Mouse (Mus musculus): ENCODE data around the gene Dcaf5. TPM values are rescaled to one million over a fixed set of nuclear protein-coding genes. Genes with fewer than 3 reads are reported as not detected.

Dcaf5 gene
- polyA plus RNA-seq, 1 experiment from 2014 or later: 7.4 TPM

GRCm38 (mm10) chr12:80440957-80441356 is 4.6 kb upstream of the Dcaf5 start:
- 77% methylated on average over 2 of the region's 2 CpGs for WGBS
- ATAC-seq: no peak
- peak; percentile 44 for TF ChIP-seq CTCF (IDR thresholded peaks at IDR 0.05; ENCODE audit: low read depth)

GRCm38 (mm10) chr12:80437051-80437675 is 762 bp upstream of the Dcaf5 start:
- 42% methylated on average over 4 of the region's 4 CpGs for WGBS
- H3K4me1 ChIP-seq (replicated peaks; ENCODE audit: control insufficient read depth, insufficient read depth, low read length): peaks cover 12% of the 10 kb centered on the region; the same call in 1 of the 2 replicates
- TF ChIP-seq CTCF (IDR thresholded peaks at IDR 0.05; ENCODE audit: low read depth): no peak

More at GRCm38 (mm10) chr12:80440957-80441356, 4.6 kb upstream of the Dcaf5 start:
- H3K4me2 ChIP-seq (replicated peaks; ENCODE audit: low read depth): no peak overlapping the region
- no peak overlapping the region for H3K27ac ChIP-seq (ENCODE audit: low read depth, low read length)
- no peak overlapping the region for H3K4me3 ChIP-seq (ENCODE audit: low read depth, low read length)
- no peaks in the 10 kb centered on the region for H3K9me3 ChIP-seq (ENCODE audit: control insufficient read depth)
- no peaks in the 10 kb centered on the region for H3K27me3 ChIP-seq (replicated peaks; ENCODE audit: control insufficient read depth, insufficient read depth, low read length)
- H3K36me3 ChIP-seq (ENCODE audit: control insufficient read depth, insufficient read depth): no peaks in the 10 kb centered on the region
- H3K4me1 ChIP-seq (replicated peaks; ENCODE audit: control insufficient read depth, insufficient read depth, low read length): peaks cover 6% of the 10 kb centered on the region; the same call in 1 of the 2 replicates
- H3K9ac ChIP-seq (ENCODE audit: low read depth, low read length): no peak overlapping the region

GRCm38 (mm10) chr12:80435887-80436286 is 514 bp downstream of the Dcaf5 start:
- no peak for ATAC-seq
- H3K27ac ChIP-seq (ENCODE audit: low read depth, low read length): peak overlapping the region; percentile 96
- H3K4me3 ChIP-seq (ENCODE audit: low read depth, low read length): peak overlapping the region; percentile 96
- no peaks in the 10 kb centered on the region for H3K27me3 ChIP-seq (replicated peaks; ENCODE audit: control insufficient read depth, insufficient read depth, low read length)
- no peak for TF ChIP-seq CTCF (IDR thresholded peaks at IDR 0.05; ENCODE audit: low read depth)
- peaks cover 12% of the 10 kb centered on the region; the same call in 1 of the 2 replicates for H3K4me1 ChIP-seq (replicated peaks; ENCODE audit: control insufficient read depth, insufficient read depth, low read length)
- peak overlapping the region; percentile 91 for H3K9ac ChIP-seq (ENCODE audit: low read depth, low read length)
- WGBS: 0% methylated on average over 10 of the region's 10 CpGs
- peak overlapping the region; percentile 85 for H3K4me2 ChIP-seq (replicated peaks; ENCODE audit: low read depth)
- 0 out of 2 replicates have a peak, but pooled peaks cover 4% of the 10 kb centered on the region for H3K36me3 ChIP-seq (ENCODE audit: control insufficient read depth, insufficient read depth)
- H3K9me3 ChIP-seq (ENCODE audit: control insufficient read depth): no peaks in the 10 kb centered on the region

More at GRCm38 (mm10) chr12:80437051-80437675, 762 bp upstream of the Dcaf5 start:
- Histone ChIP-seq H3K4me2 (replicated peaks; ENCODE audit: low read depth) (peak overlapping the region; percentile 85), H3K27me3 (replicated peaks; ENCODE audit: control insufficient read depth, insufficient read depth, low read length) (no peaks in the 10 kb centered on the region), H3K36me3 (ENCODE audit: control insufficient read depth, insufficient read depth) (no peaks in the 10 kb centered on the region), H3K27ac (ENCODE audit: low read depth, low read length) (peak overlapping the region; percentile 96), H3K9me3 (ENCODE audit: control insufficient read depth) (no peaks in the 10 kb centered on the region), H3K9ac (ENCODE audit: low read depth, low read length) (peak overlapping the region; percentile 91), H3K4me3 (ENCODE audit: low read depth, low read length) (peak overlapping the region; percentile 96)
- no peak for ATAC-seq

- Histone ChIP-seq H3K9ac (ENCODE audit: low read depth, low read length) (peak overlapping the region; percentile 91), H3K9me3 (ENCODE audit: control insufficient read depth) (no peaks in the 10 kb centered on the region), H3K27ac (ENCODE audit: low read depth, low read length) (peak overlapping the region; percentile 96), H3K4me1 (replicated peaks; ENCODE audit: control insufficient read depth, insufficient read depth, low read length) (peaks cover 12% of the 10 kb centered on the region; the same call in 1 of the 2 replicates), H3K4me3 (ENCODE audit: low read depth, low read length) (peak overlapping the region; percentile 96), H3K36me3 (ENCODE audit: control insufficient read depth, insufficient read depth) (0 out of 2 replicates have a peak, but pooled peaks cover 4% of the 10 kb centered on the region), H3K4me2 (replicated peaks; ENCODE audit: low read depth) (peak overlapping the region; percentile 85), H3K27me3 (replicated peaks; ENCODE audit: control insufficient read depth, insufficient read depth, low read length) (no peaks in the 10 kb centered on the region)
- peak; percentile 50 for TF ChIP-seq CTCF (IDR thresholded peaks at IDR 0.05; ENCODE audit: low read depth)
- WGBS: under 1% methylated on average over 51 of the region's 64 CpGs
- ATAC-seq: peak; percentile 75
Observed at GRCm38 (mm10) chr12:80434961-80435691, 1.3 kb downstream of the Dcaf5 start.

- Histone ChIP-seq H3K4me3 (ENCODE audit: low read depth, low read length) (peak overlapping the region; percentile 96), H3K9me3 (ENCODE audit: control insufficient read depth) (no peaks in the 10 kb centered on the region), H3K27ac (ENCODE audit: low read depth, low read length) (peak overlapping the region; percentile 96), H3K4me2 (replicated peaks; ENCODE audit: low read depth) (peak overlapping the region; percentile 85), H3K27me3 (replicated peaks; ENCODE audit: control insufficient read depth, insufficient read depth, low read length) (no peaks in the 10 kb centered on the region), H3K4me1 (replicated peaks; ENCODE audit: control insufficient read depth, insufficient read depth, low read length) (peaks cover 12% of the 10 kb centered on the region; the same call in 1 of the 2 replicates), H3K36me3 (ENCODE audit: control insufficient read depth, insufficient read depth) (0 out of 2 replicates have a peak, but pooled peaks cover 4% of the 10 kb centered on the region), H3K9ac (ENCODE audit: low read depth, low read length) (peak overlapping the region; percentile 91)
- 3% methylated on average over 6 of the region's 10 CpGs for WGBS
- TF ChIP-seq CTCF (IDR thresholded peaks at IDR 0.05; ENCODE audit: low read depth): no peak
- ATAC-seq: 0 out of 2 replicates have a peak, but pooled peaks have one; percentile 0
Observed at GRCm38 (mm10) chr12:80434601-80434960, 1.8 kb downstream of the Dcaf5 start.

- Histone ChIP-seq H3K36me3 (ENCODE audit: control insufficient read depth, insufficient read depth) (peaks cover 9% of the 10 kb centered on the region; the same call in 1 of the 2 replicates), H3K4me3 (ENCODE audit: low read depth, low read length) (no peak overlapping the region), H3K4me2 (replicated peaks; ENCODE audit: low read depth) (0 out of 2 replicates have a peak overlapping the region, but pooled peaks have one; percentile 4), H3K9ac (ENCODE audit: low read depth, low read length) (no peak overlapping the region), H3K9me3 (ENCODE audit: control insufficient read depth) (no peaks in the 10 kb centered on the region), H3K27ac (ENCODE audit: low read depth, low read length) (no peak overlapping the region), H3K4me1 (replicated peaks; ENCODE audit: control insufficient read depth, insufficient read depth, low read length) (peaks cover 12% of the 10 kb centered on the region; the same call in 1 of the 2 replicates), H3K27me3 (replicated peaks; ENCODE audit: control insufficient read depth, insufficient read depth, low read length) (no peaks in the 10 kb centered on the region)
- no peak for TF ChIP-seq CTCF (IDR thresholded peaks at IDR 0.05; ENCODE audit: low read depth)
- no peak for ATAC-seq
- WGBS: 50% methylated on average over 4 of the region's 4 CpGs
Observed at GRCm38 (mm10) chr12:80433266-80433665, 3.1 kb downstream of the Dcaf5 start.
